Mouse (Mus musculus) stomach, embryonic 16.5 days (tissue): ENCODE results near the gene Pdha1. TPM values are rescaled to one million over a fixed set of nuclear protein-coding genes. Genes with fewer than 3 reads are reported as not detected.

Experiments used
- ATAC-seq: fragments of 200-750 bp; cut with Nextera tagmentation; 2 replicates; pipeline ENCODE4 v1.8.0; 2017; ENCODE audit warnings: moderate number of reproducible peaks, moderate TSS enrichment; ENCODE audit not compliant: insufficient read depth, low FRiP score
- H3K27ac ChIP-seq: fragments of 300-500 bp; sonication (generic); 2 replicates; pipeline ENCODE4 v1.5.1; 2014; ENCODE audit warnings: low read length
- H3K27me3 ChIP-seq: fragments of 300-500 bp; sonication (generic); 2 replicates; pipeline ENCODE4 v1.6.1; 2014; ENCODE audit warnings: low read length, control low read depth, mixed read lengths; ENCODE audit not compliant: control insufficient read depth, insufficient read depth
- H3K36me3 ChIP-seq: fragments of 300-500 bp; sonication (generic); 2 replicates; pipeline ENCODE4 v1.6.1; 2014; ENCODE audit warnings: low read length; ENCODE audit not compliant: control insufficient read depth, insufficient read depth
- H3K4me1 ChIP-seq: fragments of 300-500 bp; sonication (generic); 2 replicates; pipeline ENCODE4 v1.6.1; 2014; ENCODE audit warnings: low read length, control low read depth, mixed read lengths; ENCODE audit not compliant: control insufficient read depth, insufficient read depth
- H3K4me2 ChIP-seq: fragments of 300-500 bp; sonication (generic); 2 replicates; pipeline ENCODE4 v1.6.1; 2014; ENCODE audit warnings: low read depth, low read length, mixed read lengths
- H3K4me3 ChIP-seq: fragments of 300-500 bp; sonication (generic); replicated peaks from 2 replicates; pipeline ENCODE4 v1.5.1; 2014; ENCODE audit warnings: mild to moderate bottlenecking, low read length
- H3K9ac ChIP-seq: fragments of 300-500 bp; sonication (generic); 2 replicates; pipeline ENCODE4 v1.6.1; 2014; ENCODE audit warnings: low read length
- H3K9me3 ChIP-seq: fragments of 300-500 bp; sonication (generic); replicated peaks from 2 replicates; pipeline ENCODE4 v1.6.1; 2016; ENCODE audit warnings: low read length, control low read depth; ENCODE audit not compliant: control insufficient read depth
- WGBS: fragments of 180-500 bp; shearing (Covaris S2); extraction: QIAGEN DNeasy Blood & Tissue Kit; methylation state at CpG from one replicate; pipeline ENCODE4 v1.1.7; 2014; 5-methylcytosine and 5-hydroxymethylcytosine counted together
- polyA plus RNA-seq: library from polyadenylated mRNA; unstranded; fragments of >200 nt; fragmentation: Nextera tagmentation; extraction: Ambion mirVana; gene quantifications from 2 replicates; pipeline ENCODE4 v1.2.1, GENCODE M21; 2015

Gene Pdha1
- 148 and 165 TPM in 2 replicates for polyA plus RNA-seq

- Histone ChIP-seq H3K9me3 (no peaks in the 10 kb centered on the region), H3K4me3 (peak within 1 kb of the TSS; percentile 62), H3K27me3 (no peaks in the 10 kb centered on the region; the same call in 1 of the 2 replicates), H3K9ac (peak within 1 kb of the TSS; percentile 76), H3K4me1 (peaks cover 3% of the 10 kb centered on the region; the same call in 1 of the 2 replicates), H3K36me3 (no peaks in the 10 kb centered on the region), H3K4me2 (peak within 1 kb of the TSS; percentile 56), H3K27ac (peak within 1 kb of the TSS; percentile 96)
- WGBS, result 16% methylated on average over 61 of the region's 67 CpGs
- ATAC-seq, result peak; percentile 96
Measured at GRCm38 (mm10) chrX:160137861-160138717, at the start of gene Pdha1. TSS of gene Pdha1 (minus strand) at chrX:160138413.

GRCm38 (mm10) chrX:160179032-160179431, 40.8 kb upstream of the Pdha1 start:
- H3K9ac ChIP-seq, result no peak overlapping the region
- H3K9me3 ChIP-seq, result no peaks in the 10 kb centered on the region
- H3K36me3 ChIP-seq, result no peaks in the 10 kb centered on the region
- H3K27ac ChIP-seq, result no peak overlapping the region
- H3K4me1 ChIP-seq, result no peaks in the 10 kb centered on the region
- ATAC-seq, result no peak
- H3K4me2 ChIP-seq, result no peak overlapping the region
- WGBS, result 70% methylated on average over 3 of the region's 3 CpGs
- peaks cover 7% of the 10 kb centered on the region; the same call in 1 of the 2 replicates for H3K27me3 ChIP-seq
- H3K4me3 ChIP-seq, result no peak overlapping the region

- 13% methylated on average over 2 of the region's 3 CpGs for WGBS
- Histone ChIP-seq H3K4me1 (no peaks in the 10 kb centered on the region), H3K27ac (no peak overlapping the region), H3K4me3 (no peak overlapping the region), H3K27me3 (no peaks in the 10 kb centered on the region), H3K9ac (no peak overlapping the region), H3K36me3 (no peaks in the 10 kb centered on the region), H3K9me3 (no peaks in the 10 kb centered on the region), H3K4me2 (no peak overlapping the region)
- ATAC-seq, result no peak
Measured at GRCm38 (mm10) chrX:160170150-160170549, 31.9 kb upstream of the Pdha1 start.

GRCm38 (mm10) chrX:160166246-160166985, 28.2 kb upstream of the Pdha1 start:
- Histone ChIP-seq H3K4me3 (no peak overlapping the region), H3K9ac (no peak overlapping the region), H3K27ac (no peak overlapping the region), H3K9me3 (no peaks in the 10 kb centered on the region), H3K27me3 (no peaks in the 10 kb centered on the region), H3K4me2 (no peak overlapping the region), H3K36me3 (no peaks in the 10 kb centered on the region), H3K4me1 (no peaks in the 10 kb centered on the region)
- ATAC-seq, result no peak
- 43% methylated on average over 6 of the region's 6 CpGs for WGBS

- Histone ChIP-seq H3K4me2 (no peak overlapping the region), H3K27ac (no peak overlapping the region), H3K36me3 (no peaks in the 10 kb centered on the region), H3K9ac (no peak overlapping the region), H3K27me3 (no peaks in the 10 kb centered on the region), H3K9me3 (no peaks in the 10 kb centered on the region), H3K4me1 (no peaks in the 10 kb centered on the region), H3K4me3 (no peak overlapping the region)
- WGBS, result 74% methylated on average over 3 of the region's 3 CpGs
- ATAC-seq, result no peak
Measured at GRCm38 (mm10) chrX:160164259-160164658, 26.0 kb upstream of the Pdha1 start.

GRCm38 (mm10) chrX:160153147-160153815, 15.1 kb upstream of the Pdha1 start:
- 50% methylated on average over 4 of the region's 4 CpGs for WGBS
- ATAC-seq, result no peak
- no peak overlapping the region for H3K4me2 ChIP-seq
- no peak overlapping the region for H3K27ac ChIP-seq
- H3K4me3 ChIP-seq, result no peak overlapping the region
- no peaks in the 10 kb centered on the region for H3K4me1 ChIP-seq
- no peak overlapping the region for H3K9ac ChIP-seq
- no peaks in the 10 kb centered on the region for H3K9me3 ChIP-seq
- no peaks in the 10 kb centered on the region for H3K36me3 ChIP-seq
- H3K27me3 ChIP-seq, result no peaks in the 10 kb centered on the region; the same call in 1 of the 2 replicates

GRCm38 (mm10) chrX:160148859-160149258, 10.6 kb upstream of the Pdha1 start:
- no peak overlapping the region for H3K9ac ChIP-seq
- H3K36me3 ChIP-seq, result no peaks in the 10 kb centered on the region
- no peak overlapping the region for H3K27ac ChIP-seq
- no peak for ATAC-seq
- no peaks in the 10 kb centered on the region for H3K9me3 ChIP-seq
- H3K4me1 ChIP-seq, result no peaks in the 10 kb centered on the region
- H3K4me3 ChIP-seq, result no peak overlapping the region
- no peaks in the 10 kb centered on the region; the same call in 1 of the 2 replicates for H3K27me3 ChIP-seq
- no peak overlapping the region for H3K4me2 ChIP-seq
- 80% methylated on average over 3 of the region's 3 CpGs for WGBS

- no peak overlapping the region for H3K4me3 ChIP-seq
- ATAC-seq, result no peak; the same call in 1 of the 2 replicates
- no peaks in the 10 kb centered on the region for H3K9me3 ChIP-seq
- H3K27ac ChIP-seq, result no peak overlapping the region
- no peak overlapping the region for H3K9ac ChIP-seq
- H3K4me1 ChIP-seq, result no peaks in the 10 kb centered on the region
- H3K4me2 ChIP-seq, result no peak overlapping the region
- WGBS, result 64% methylated on average over 3 of the region's 3 CpGs
- H3K27me3 ChIP-seq, result no peaks in the 10 kb centered on the region; the same call in 1 of the 2 replicates
- no peaks in the 10 kb centered on the region for H3K36me3 ChIP-seq
Measured at GRCm38 (mm10) chrX:160147406-160147805, 9.2 kb upstream of the Pdha1 start.
